Mouse (Mus musculus): Measurements from ENCODE around the gene Ano8. TPM values are rescaled to one million over a fixed set of nuclear protein-coding genes. Genes with fewer than 3 reads are reported as not detected.
"Not testable (repeated sequence)": the region's sequence is repeated elsewhere in the genome, so short reads cannot be mapped to it uniquely, and the experiment has no call there.

Gene Ano8
- 7.0 and 7.1 TPM in 2 replicates for polyA plus RNA-seq (2011; ENCODE audit: insufficient read depth, insufficient read length, low read depth, missing spikeins)

- Histone ChIP-seq H3K9me3 (replicated peaks; ENCODE audit: control insufficient read depth, insufficient read depth, low read length, poor library complexity, severe bottlenecking) (no peaks in the 10 kb centered on the region), H3K27me3 (ENCODE audit: control insufficient read depth, insufficient read depth, low read length, poor library complexity, severe bottlenecking) (no peaks in the 10 kb centered on the region), H3K9ac (ENCODE audit: low read depth, poor library complexity, severe bottlenecking) (peak within 1 kb of the TSS; percentile 80), H3K4me3 (ENCODE audit: low read depth, low read length) (peak within 1 kb of the TSS; percentile 67), H3K27ac (ENCODE audit: insufficient read depth, low read length) (no peak within 1 kb of the TSS), H3K36me3 (ENCODE audit: control insufficient read depth, insufficient read depth, low read length, poor library complexity, severe bottlenecking) (peaks cover 3% of the 10 kb centered on the region), H3K4me1 (ENCODE audit: control insufficient read depth, insufficient read depth, low read length) (no peaks in the 10 kb centered on the region)
- TF ChIP-seq EP300 (IDR thresholded peaks at IDR 0.05; ENCODE audit: insufficient read depth, low read depth, low read length) (0 out of 2 replicates have a peak, but pooled peaks have one; percentile 6), POLR2A (IDR thresholded peaks at IDR 0.05; ENCODE audit: insufficient read depth, low read length) (no peak)
Observed at GRCm38 (mm10) chr8:71485142-71486135, at the start of gene Ano8. Gene Ano8, minus strand, starts transcription at chr8:71485963.

- H3K4me1 ChIP-seq (ENCODE audit: control insufficient read depth, insufficient read depth, low read length), result peaks cover 2% of the 10 kb centered on the region
- H3K27ac ChIP-seq (ENCODE audit: insufficient read depth, low read length), result no peak overlapping the region
- H3K9ac ChIP-seq (ENCODE audit: low read depth, poor library complexity, severe bottlenecking), result no peak overlapping the region
- no peak overlapping the region for H3K4me3 ChIP-seq (ENCODE audit: low read depth, low read length)
- H3K27me3 ChIP-seq (ENCODE audit: control insufficient read depth, insufficient read depth, low read length, poor library complexity, severe bottlenecking), result no peaks in the 10 kb centered on the region
- TF ChIP-seq CTCF (IDR thresholded peaks at IDR 0.05; ENCODE audit: low read depth, low read length) (peak; percentile 24), POLR2A (IDR thresholded peaks at IDR 0.05; ENCODE audit: insufficient read depth, low read length) (no peak)
- H3K9me3 ChIP-seq (replicated peaks; ENCODE audit: control insufficient read depth, insufficient read depth, low read length, poor library complexity, severe bottlenecking), result no peaks in the 10 kb centered on the region
- H3K36me3 ChIP-seq (ENCODE audit: control insufficient read depth, insufficient read depth, low read length, poor library complexity, severe bottlenecking), result peaks cover 6% of the 10 kb centered on the region; the same call in 1 of the 2 replicates
Observed at GRCm38 (mm10) chr8:71534263-71534810, 48.6 kb upstream of the Ano8 start.

- Histone ChIP-seq H3K4me3 (ENCODE audit: low read depth, low read length) (0 out of 2 replicates have a peak overlapping the region, but pooled peaks have one; percentile 17), H3K27ac (ENCODE audit: insufficient read depth, low read length) (peak overlapping the region; percentile 86), H3K9ac (ENCODE audit: low read depth, poor library complexity, severe bottlenecking) (peak overlapping the region; percentile 62)
- not testable (repeated sequence) for H3K4me1 ChIP-seq (ENCODE audit: control insufficient read depth, insufficient read depth, low read length); H3K9me3 ChIP-seq (replicated peaks; ENCODE audit: control insufficient read depth, insufficient read depth, low read length, poor library complexity, severe bottlenecking); H3K36me3 ChIP-seq (ENCODE audit: control insufficient read depth, insufficient read depth, low read length, poor library complexity, severe bottlenecking); H3K27me3 ChIP-seq (ENCODE audit: control insufficient read depth, insufficient read depth, low read length, poor library complexity, severe bottlenecking)
- peak; percentile 43 for TF ChIP-seq CTCF (IDR thresholded peaks at IDR 0.05; ENCODE audit: low read depth, low read length)
- 0 out of 2 replicates have a peak, but pooled peaks have one; percentile 22 for TF ChIP-seq EP300 (IDR thresholded peaks at IDR 0.05; ENCODE audit: insufficient read depth, low read depth, low read length)
Observed at GRCm38 (mm10) chr8:71530735-71531467, 45.1 kb upstream of the Ano8 start.

- H3K9me3 ChIP-seq (replicated peaks; ENCODE audit: control insufficient read depth, insufficient read depth, low read length, poor library complexity, severe bottlenecking), result no peaks in the 10 kb centered on the region
- no peak overlapping the region for H3K9ac ChIP-seq (ENCODE audit: low read depth, poor library complexity, severe bottlenecking)
- H3K27me3 ChIP-seq (ENCODE audit: control insufficient read depth, insufficient read depth, low read length, poor library complexity, severe bottlenecking), result peaks cover 3% of the 10 kb centered on the region; the same call in 1 of the 2 replicates
- no peaks in the 10 kb centered on the region for H3K36me3 ChIP-seq (ENCODE audit: control insufficient read depth, insufficient read depth, low read length, poor library complexity, severe bottlenecking)
- H3K4me3 ChIP-seq (ENCODE audit: low read depth, low read length), result no peak overlapping the region
- TF ChIP-seq POLR2A (IDR thresholded peaks at IDR 0.05; ENCODE audit: insufficient read depth, low read length), result no peak
- TF ChIP-seq CTCF (IDR thresholded peaks at IDR 0.05; ENCODE audit: low read depth, low read length), result no peak
- TF ChIP-seq EP300 (IDR thresholded peaks at IDR 0.05; ENCODE audit: insufficient read depth, low read depth, low read length), result no peak
- peaks cover 5% of the 10 kb centered on the region for H3K4me1 ChIP-seq (ENCODE audit: control insufficient read depth, insufficient read depth, low read length)
- H3K27ac ChIP-seq (ENCODE audit: insufficient read depth, low read length), result no peak overlapping the region
Observed at GRCm38 (mm10) chr8:71528362-71529073, 42.8 kb upstream of the Ano8 start.

- Histone ChIP-seq H3K36me3 (ENCODE audit: control insufficient read depth, insufficient read depth, low read length, poor library complexity, severe bottlenecking) (no peaks in the 10 kb centered on the region), H3K4me1 (ENCODE audit: control insufficient read depth, insufficient read depth, low read length) (peaks cover 3% of the 10 kb centered on the region), H3K27ac (ENCODE audit: insufficient read depth, low read length) (peak overlapping the region; percentile 28; the same call in 1 of the 2 replicates), H3K4me3 (ENCODE audit: low read depth, low read length) (no peak overlapping the region), H3K9ac (ENCODE audit: low read depth, poor library complexity, severe bottlenecking) (0 out of 2 replicates have a peak overlapping the region, but pooled peaks have one; percentile 4), H3K27me3 (ENCODE audit: control insufficient read depth, insufficient read depth, low read length, poor library complexity, severe bottlenecking) (peaks cover 3% of the 10 kb centered on the region; the same call in 1 of the 2 replicates), H3K9me3 (replicated peaks; ENCODE audit: control insufficient read depth, insufficient read depth, low read length, poor library complexity, severe bottlenecking) (no peaks in the 10 kb centered on the region)
- no peak for TF ChIP-seq CTCF (IDR thresholded peaks at IDR 0.05; ENCODE audit: low read depth, low read length)
- no peak for TF ChIP-seq POLR2A (IDR thresholded peaks at IDR 0.05; ENCODE audit: insufficient read depth, low read length)
- TF ChIP-seq EP300 (IDR thresholded peaks at IDR 0.05; ENCODE audit: insufficient read depth, low read depth, low read length), result no peak
Observed at GRCm38 (mm10) chr8:71527162-71527870, 41.6 kb upstream of the Ano8 start.
